Mouse (Mus musculus) CD4-positive, CD25-positive, alpha-beta regulatory T cell, adult 9 weeks (primary cell): ENCODE data around the gene Srf. TPM values are rescaled to one million over a fixed set of nuclear protein-coding genes. Genes with fewer than 3 reads are reported as not detected.

Experiments
- polyA plus RNA-seq: library from polyadenylated mRNA; unstranded; fragments of 100-300 nt; shearing (Covaris generic); gene quantifications from one replicate; pipeline ENCODE4 v1.2.1, GENCODE M21; 2017

Gene Srf
- polyA plus RNA-seq: 2.2 TPM

DNA sequence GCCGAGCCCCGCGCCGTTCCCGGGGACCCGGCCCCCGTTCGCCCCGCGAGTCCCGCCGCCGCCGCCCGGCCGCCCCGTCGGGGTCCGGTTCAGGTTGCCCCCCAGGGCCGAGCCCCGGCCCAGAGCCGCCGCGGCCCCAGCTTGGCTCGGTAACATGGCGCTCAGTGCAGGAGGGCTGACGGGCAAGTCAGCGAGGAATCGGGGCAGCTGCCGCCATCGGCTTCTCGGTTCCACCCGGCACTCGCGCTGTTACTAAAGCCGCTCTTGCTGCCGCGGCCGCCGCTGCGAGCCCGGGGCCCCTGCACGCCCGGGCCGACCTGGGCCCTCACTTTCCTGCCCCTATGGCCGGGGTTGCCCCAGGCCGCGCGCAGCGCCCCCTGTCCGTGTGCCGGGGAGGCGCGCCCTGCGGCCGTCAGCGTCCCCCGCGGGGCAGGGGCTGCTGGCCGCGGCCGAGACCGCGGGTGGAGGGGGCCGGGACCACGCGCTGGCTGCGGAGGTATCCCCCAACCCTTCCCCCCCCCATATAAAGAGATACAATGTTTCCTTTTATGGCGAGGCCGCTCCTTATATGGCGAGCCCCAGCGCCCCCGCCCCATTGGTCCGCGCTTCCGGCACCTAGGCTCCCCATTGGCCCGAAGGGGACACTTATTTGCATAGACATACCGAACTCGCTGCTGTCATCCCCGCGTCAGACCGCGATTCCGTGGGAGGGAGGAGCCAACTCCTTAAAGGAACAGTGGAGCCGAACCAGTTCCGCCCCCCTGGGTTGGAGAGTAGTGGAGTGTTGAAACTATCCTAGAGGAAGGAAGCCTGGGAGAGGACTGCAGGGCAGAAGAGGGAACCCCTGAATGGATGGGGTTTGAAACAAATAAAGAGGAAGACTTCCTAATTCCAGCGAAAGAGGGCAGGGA lies at the start of gene Srf:
TSS of gene Srf (minus strand) at position 503 of the 911 bp plus-strand sequence.

DNA sequence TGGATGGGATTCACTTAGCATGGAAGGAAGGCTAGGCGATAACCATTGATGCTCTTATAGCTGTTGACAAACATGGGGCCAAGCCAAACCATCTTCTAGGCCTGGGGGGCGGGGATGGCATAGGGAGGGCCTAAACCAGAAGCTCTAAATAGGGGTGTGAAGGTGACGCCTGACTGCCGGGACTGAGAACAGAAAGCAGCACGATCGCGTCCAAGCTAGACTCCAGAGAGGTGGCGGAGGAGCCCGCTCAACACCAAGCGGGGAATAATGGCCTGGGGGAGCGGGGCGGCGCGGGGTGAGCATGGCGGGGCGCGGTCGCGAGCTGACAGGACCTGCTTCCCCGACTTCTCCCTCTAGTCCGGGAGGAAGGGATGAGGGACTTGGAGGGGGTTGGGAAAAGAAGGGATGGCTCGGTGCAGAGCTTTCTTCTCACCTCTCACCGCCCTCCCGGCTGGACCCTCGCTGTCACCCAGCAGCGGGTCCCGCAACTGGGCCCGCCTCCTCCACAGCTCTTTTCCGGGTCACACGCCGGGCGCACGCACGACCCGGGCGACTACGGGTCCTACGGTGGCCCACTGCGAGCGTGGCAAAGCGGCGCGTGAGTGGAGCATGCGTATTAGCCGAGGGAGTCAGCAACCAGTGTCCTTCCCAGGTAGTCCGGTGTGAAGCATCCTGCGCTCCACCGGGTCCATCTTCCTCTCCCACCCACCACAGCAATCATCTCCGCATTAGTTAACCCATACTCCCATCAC lies 10.0 kb downstream of the Srf start, which contains the start of gene Cul9:
TSS of gene Cul9 (minus strand) at position 576 of the 752 bp plus-strand sequence.

Other genes starting within 250 kb of the Srf start
- 8.1 TPM for gene Abcc10, start 227.8 kb downstream of the Srf start, polyA plus RNA-seq
- gene Zfp318, start 172.4 kb downstream of the Srf start, polyA plus RNA-seq: 1.6 TPM
- not detected for gene Crip3, start 127.2 kb downstream of the Srf start, polyA plus RNA-seq
- not detected for gene Slc22a7, start 117.7 kb downstream of the Srf start, polyA plus RNA-seq
- gene Ttbk1, start 68.5 kb downstream of the Srf start, polyA plus RNA-seq: 0.31 TPM
- 6.6 TPM for gene Dnph1, start 59.5 kb downstream of the Srf start, polyA plus RNA-seq
- gene Cul9, start 9.8 kb downstream of the Srf start, polyA plus RNA-seq: 10.7 TPM
- not detected for gene Ptk7, start 73.3 kb upstream of the Srf start, polyA plus RNA-seq
- 28.2 TPM for gene Klc4, start 89.8 kb upstream of the Srf start, polyA plus RNA-seq
- gene Mrpl2, start 90.1 kb upstream of the Srf start, polyA plus RNA-seq: 81.5 TPM
- 10.1 TPM for gene Cul7, start 94.2 kb upstream of the Srf start, polyA plus RNA-seq
- gene Rrp36, start 118.2 kb upstream of the Srf start, polyA plus RNA-seq: 79.3 TPM
- gene Mea1, start 122.6 kb upstream of the Srf start, polyA plus RNA-seq: 182 TPM
- 91.9 TPM for gene Klhdc3, start 124.7 kb upstream of the Srf start, polyA plus RNA-seq
- gene Ppp2r5d, start 148.9 kb upstream of the Srf start, polyA plus RNA-seq: 51.8 TPM
- 2.9 TPM for gene Pex6, start 155.3 kb upstream of the Srf start, polyA plus RNA-seq
- gene Gnmt, start 173.0 kb upstream of the Srf start, polyA plus RNA-seq: 0.61 TPM
- gene Cnpy3, start 196.0 kb upstream of the Srf start, polyA plus RNA-seq: 58.4 TPM
- not detected for gene Ptcra, start 207.5 kb upstream of the Srf start, polyA plus RNA-seq
- gene 2310039H08Rik, start 216.5 kb upstream of the Srf start, polyA plus RNA-seq: 38.6 TPM
- gene Rpl7l1, start 226.5 kb upstream of the Srf start, polyA plus RNA-seq: 181 TPM